Mouse (Mus musculus) testis, adult 2 months (tissue): ENCODE data around the gene Bcas3. TPM values are rescaled to one million over a fixed set of nuclear protein-coding genes. Genes with fewer than 3 reads are reported as not detected.

Source experiments
- H3K27ac ChIP-seq: fragments of 200-500 bp; 2 replicates; pipeline ENCODE4 v1.5.1; 2012; ENCODE audit warnings: low read depth, low read length; ENCODE audit not compliant: control insufficient read depth, insufficient read depth
- H3K27me3 ChIP-seq: fragments of 200-500 bp; 2 replicates; pipeline ENCODE4 v1.6.1; 2012; ENCODE audit warnings: mild to moderate bottlenecking, low read length, moderate library complexity; ENCODE audit not compliant: control insufficient read depth, insufficient read depth
- H3K36me3 ChIP-seq: fragments of 200-500 bp; 2 replicates; pipeline ENCODE4 v1.6.1; 2012; ENCODE audit warnings: mild to moderate bottlenecking, low read length; ENCODE audit not compliant: control insufficient read depth, insufficient read depth
- H3K4me1 ChIP-seq: fragments of 200-500 bp; 2 replicates; pipeline ENCODE4 v1.6.1; 2012; ENCODE audit warnings: low read length; ENCODE audit not compliant: control insufficient read depth, insufficient read depth
- H3K4me3 ChIP-seq: fragments of 200-500 bp; 2 replicates; pipeline ENCODE4 v1.5.1; 2012; ENCODE audit warnings: low read depth, mild to moderate bottlenecking, low read length, moderate library complexity, mixed read lengths; ENCODE audit not compliant: control insufficient read depth
- CTCF ChIP-seq: fragments of 200-500 bp; IDR thresholded peaks from 2 replicates; pipeline ENCODE4 v1.5.1; 2012; ENCODE audit warnings: low read depth, mild to moderate bottlenecking, inconsistent platforms, low read length, moderate library complexity; ENCODE audit not compliant: control insufficient read depth, insufficient read depth, insufficient replicate concordance
- POLR2A ChIP-seq: fragments of 200-500 bp; IDR thresholded peaks from 2 replicates; pipeline ENCODE4 v1.6.1; 2012; ENCODE audit warnings: low read depth, mild to moderate bottlenecking, inconsistent platforms, low read length, moderate library complexity; ENCODE audit not compliant: control insufficient read depth
- polyA plus RNA-seq: library from polyadenylated mRNA; depleted of rRNA; stranded (reverse); fragments of >200 nt; gene quantifications from 2 replicates; pipeline ENCODE4 v1.2.3, GENCODE M21; 2012

Bcas3 gene
- polyA plus RNA-seq, 1 experiment = 23.4 TPM

GRCm38 (mm10) chr11:85814678-85815077, 461.7 kb downstream of the Bcas3 start:
- TF ChIP-seq CTCF = no peak
- no peak for TF ChIP-seq POLR2A
- H3K4me1 ChIP-seq = no peaks in the 10 kb centered on the region
- no peaks in the 10 kb centered on the region for H3K36me3 ChIP-seq
- H3K4me3 ChIP-seq = no peak overlapping the region
- no peak overlapping the region for H3K27ac ChIP-seq
- no peaks in the 10 kb centered on the region for H3K27me3 ChIP-seq

- H3K27ac ChIP-seq = no peak overlapping the region
- H3K4me3 ChIP-seq = no peak overlapping the region
- H3K27me3 ChIP-seq = no peaks in the 10 kb centered on the region
- TF ChIP-seq CTCF = no peak
- no peak for TF ChIP-seq POLR2A
- no peaks in the 10 kb centered on the region for H3K36me3 ChIP-seq
- H3K4me1 ChIP-seq = no peaks in the 10 kb centered on the region
Measured at GRCm38 (mm10) chr11:85816471-85816870, 463.5 kb downstream of the Bcas3 start.

- H3K27me3 ChIP-seq = no peaks in the 10 kb centered on the region
- H3K27ac ChIP-seq = no peak overlapping the region
- no peak overlapping the region for H3K4me3 ChIP-seq
- H3K36me3 ChIP-seq = no peaks in the 10 kb centered on the region
- no peak for TF ChIP-seq CTCF
- TF ChIP-seq POLR2A = no peak
- H3K4me1 ChIP-seq = no peaks in the 10 kb centered on the region
Measured at GRCm38 (mm10) chr11:85818401-85818800, 465.4 kb downstream of the Bcas3 start.

- Histone ChIP-seq H3K4me1 (peaks cover 2% of the 10 kb centered on the region), H3K27me3 (no peaks in the 10 kb centered on the region), H3K27ac (no peak overlapping the region), H3K36me3 (no peaks in the 10 kb centered on the region), H3K4me3 (no peak overlapping the region)
- TF ChIP-seq POLR2A (no peak), CTCF (no peak)
Measured at GRCm38 (mm10) chr11:85820959-85821358, 468.0 kb downstream of the Bcas3 start.

- Histone ChIP-seq H3K36me3 (no peaks in the 10 kb centered on the region), H3K27me3 (no peaks in the 10 kb centered on the region), H3K4me1 (peaks cover 2% of the 10 kb centered on the region), H3K4me3 (no peak overlapping the region), H3K27ac (no peak overlapping the region)
- TF ChIP-seq CTCF (no peak), POLR2A (no peak)
Measured at GRCm38 (mm10) chr11:85821659-85822058, 468.7 kb downstream of the Bcas3 start.

- H3K27ac ChIP-seq = no peak overlapping the region
- no peaks in the 10 kb centered on the region for H3K36me3 ChIP-seq
- TF ChIP-seq POLR2A = no peak
- TF ChIP-seq CTCF = peak; percentile 72; the same call in 1 of the 2 replicates
- no peaks in the 10 kb centered on the region for H3K27me3 ChIP-seq
- H3K4me3 ChIP-seq = no peak overlapping the region
- H3K4me1 ChIP-seq = peaks cover 2% of the 10 kb centered on the region
Measured at GRCm38 (mm10) chr11:85823181-85823580, 470.2 kb downstream of the Bcas3 start.

GRCm38 (mm10) chr11:85823794-85824193, 470.8 kb downstream of the Bcas3 start:
- Histone ChIP-seq H3K36me3 (no peaks in the 10 kb centered on the region), H3K4me3 (no peak overlapping the region), H3K27ac (no peak overlapping the region), H3K4me1 (peaks cover 2% of the 10 kb centered on the region), H3K27me3 (no peaks in the 10 kb centered on the region)
- no peak for TF ChIP-seq POLR2A
- no peak for TF ChIP-seq CTCF

- no peak overlapping the region for H3K27ac ChIP-seq
- no peak overlapping the region for H3K4me3 ChIP-seq
- peaks cover 2% of the 10 kb centered on the region for H3K27me3 ChIP-seq
- H3K36me3 ChIP-seq = no peaks in the 10 kb centered on the region
- TF ChIP-seq POLR2A = no peak
- no peak for TF ChIP-seq CTCF
- peaks cover 13% of the 10 kb centered on the region for H3K4me1 ChIP-seq
Measured at GRCm38 (mm10) chr11:85825031-85825430, 472.1 kb downstream of the Bcas3 start.
